Mouse (Mus musculus): ENCODE measurements around the gene Foxp1. TPM values are rescaled to one million over a fixed set of nuclear protein-coding genes. Genes with fewer than 3 reads are reported as not detected.

Gene Foxp1
- polyA plus RNA-seq, 1 experiment = 88.7 TPM

- TF ChIP-seq GATA1 (IDR thresholded peaks at IDR 0.05; ENCODE audit: low read length) = no peak
Observed at GRCm38 (mm10) chr6:99013866-99014502, 508.5 kb downstream of the Foxp1 start.

- no peak for TF ChIP-seq GATA1 (IDR thresholded peaks at IDR 0.05; ENCODE audit: low read length)
Observed at GRCm38 (mm10) chr6:99013119-99013865, 509.2 kb downstream of the Foxp1 start.

GRCm38 (mm10) chr6:99011895-99012584 lies 510.5 kb downstream of the Foxp1 start:
- TF ChIP-seq GATA1 (IDR thresholded peaks at IDR 0.05; ENCODE audit: low read length) = no peak

- TF ChIP-seq GATA1 (IDR thresholded peaks at IDR 0.05; ENCODE audit: low read length) = no peak
Observed at GRCm38 (mm10) chr6:99009771-99010170, 512.8 kb downstream of the Foxp1 start.

GRCm38 (mm10) chr6:99008565-99008964 lies 514.0 kb downstream of the Foxp1 start:
- no peak for TF ChIP-seq GATA1 (IDR thresholded peaks at IDR 0.05; ENCODE audit: low read length)

GRCm38 (mm10) chr6:99007542-99007941 lies 515.0 kb downstream of the Foxp1 start:
- TF ChIP-seq GATA1 (IDR thresholded peaks at IDR 0.05; ENCODE audit: low read length) = no peak

GRCm38 (mm10) chr6:99004255-99004997 lies 518.1 kb downstream of the Foxp1 start:
- TF ChIP-seq GATA1 (IDR thresholded peaks at IDR 0.05; ENCODE audit: low read length) = no peak

GRCm38 (mm10) chr6:99003108-99003709 lies 519.3 kb downstream of the Foxp1 start:
- TF ChIP-seq GATA1 (IDR thresholded peaks at IDR 0.05; ENCODE audit: low read length) = no peak

GRCm38 (mm10) chr6:99001637-99002036 lies 520.9 kb downstream of the Foxp1 start:
- no peak for TF ChIP-seq GATA1 (IDR thresholded peaks at IDR 0.05; ENCODE audit: low read length)

- no peak for TF ChIP-seq GATA1 (IDR thresholded peaks at IDR 0.05; ENCODE audit: low read length)
Observed at GRCm38 (mm10) chr6:98998971-98999932, 523.3 kb downstream of the Foxp1 start.

- TF ChIP-seq GATA1 (IDR thresholded peaks at IDR 0.05; ENCODE audit: low read length) = no peak
Observed at GRCm38 (mm10) chr6:98997742-98998141, 524.8 kb downstream of the Foxp1 start.

GRCm38 (mm10) chr6:98996822-98997221 lies 525.7 kb downstream of the Foxp1 start:
- no peak for TF ChIP-seq GATA1 (IDR thresholded peaks at IDR 0.05; ENCODE audit: low read length)

GRCm38 (mm10) chr6:98996346-98996745 lies 526.2 kb downstream of the Foxp1 start:
- TF ChIP-seq GATA1 (IDR thresholded peaks at IDR 0.05; ENCODE audit: low read length) = no peak

- no peak for TF ChIP-seq GATA1 (IDR thresholded peaks at IDR 0.05; ENCODE audit: low read length)
Observed at GRCm38 (mm10) chr6:98995681-98996080, 526.8 kb downstream of the Foxp1 start.

All from G1E-ER4 (cell line).